9 mouse cellular contexts compared by ENCODE assay signal in genomic region chr9:78596834-78597233, GRCm38 (mm10). TPM values are rescaled to one million over a fixed set of nuclear protein-coding genes. Genes with fewer than 3 reads are reported as not detected.
DNase-seq lines count a peak whose midpoint lies in the region.
"Had no signal": no experiment of that assay in that cellular context is flagged by ENCODE, and none has a peak within 500 bp of the region (broad histone marks: within the 10 kb centered on the region; RNA-seq: fewer than 3 reads in every experiment).

No protein-coding gene starts in this region.

- H3K36me3 ChIP-seq in splenic B cell, adult 2 months (ENCODE audit: control insufficient read depth, insufficient read depth, low read length, poor library complexity, severe bottlenecking): no peaks in the 10 kb centered on the region
- H3K36me3 ChIP-seq: neural tube, embryonic 13.5 days had no signal

- DNase-seq in cerebellum, postnatal 10 days: peak; percentile 69 to 71
- DNase-seq in cerebellum, adult 11 months: no peak
- DNase-seq in ovary, postnatal 14 days (ENCODE audit: low spot score): peak; percentile 13
- no peak for DNase-seq in ovary, postnatal 36 days (ENCODE audit: low spot score)
- peak; percentile 51 to 70 for DNase-seq in cerebellum, postnatal 25 days
- DNase-seq in heart, postnatal 4 days: peak; percentile 40
- DNase-seq in lung, postnatal 10 days: peak; percentile 46
- DNase-seq in splenic B cell, adult 2 months (ENCODE audit: low read depth, low spot score): peak; percentile 67

- H3K27me3 ChIP-seq in splenic B cell, adult 2 months (ENCODE audit: control insufficient read depth, insufficient read depth, low read length, poor library complexity, severe bottlenecking): no peaks in the 10 kb centered on the region
- H3K27me3 ChIP-seq: neural tube, embryonic 13.5 days had no signal

RNA-seq across cellular contexts. Expression of gene Slc17a5, which starts 9.0 kb away (rescaled TPM):
- 1 to 10 TPM; 6.9 to 7.2 TPM for total RNA-seq in heart, postnatal 4 days (2021)

RNA-seq across cellular contexts. Expression of gene Cd109, which starts 18.5 kb away (rescaled TPM):
- 10 to 100 TPM; 12.5 to 13.7 TPM for total RNA-seq in heart, postnatal 4 days (2021)

Comparison
In these comparisons a context has a peak if more than half of its experiments do, and no peak if none do; other contexts are left out.
1. DNase-seq: peak in cerebellum, postnatal 10 days (2 of 2), ovary, postnatal 14 days (single experiment), cerebellum, postnatal 25 days (2 of 2), heart, postnatal 4 days (single experiment), lung, postnatal 10 days (single experiment) and splenic B cell, adult 2 months (single experiment); none in cerebellum, adult 11 months (single experiment) and ovary, postnatal 36 days (single experiment).